Mouse (Mus musculus): ENCODE results near the gene Rgs5. TPM values are rescaled to one million over a fixed set of nuclear protein-coding genes. Genes with fewer than 3 reads are reported as not detected.

Rgs5 gene
- polyA plus RNA-seq, 2 experiments: 6.5 to 10.3 TPM

GRCm38 (mm10) chr1:169676751-169677150, 21.4 kb downstream of the Rgs5 start:
- Histone ChIP-seq H3K4me1 (ENCODE audit: control insufficient read depth, insufficient read depth, low read length) (no peaks in the 10 kb centered on the region), H3K27me3 (ENCODE audit: control insufficient read depth, insufficient read depth, low read length) (no peaks in the 10 kb centered on the region), H3K9me3 (ENCODE audit: control insufficient read depth, low read length) (no peaks in the 10 kb centered on the region), H3K4me2 (replicated peaks; ENCODE audit: low read depth, low read length, severe bottlenecking) (no peak overlapping the region), H3K36me3 (ENCODE audit: control insufficient read depth, insufficient read depth, low read length) (no peaks in the 10 kb centered on the region), H3K4me3 (replicated peaks; ENCODE audit: low read length) (no peak overlapping the region), H3K9ac (ENCODE audit: low read depth, low read length, severe bottlenecking) (no peak overlapping the region), H3K27ac (replicated peaks; ENCODE audit: low read depth, low read length) (no peak overlapping the region)
- DNase-seq (ENCODE audit: low spot score): peak; percentile 21
- TF ChIP-seq POLR2A (IDR thresholded peaks at IDR 0.05; ENCODE audit: borderline replicate concordance, extremely low read depth, insufficient read depth, insufficient read length): no peak
- peak; percentile 60; the same call in 1 of the 2 replicates for ATAC-seq (ENCODE audit: low FRiP score, low read depth)
- 79% methylated on average over 1 of the region's 1 CpGs for WGBS

DNA sequence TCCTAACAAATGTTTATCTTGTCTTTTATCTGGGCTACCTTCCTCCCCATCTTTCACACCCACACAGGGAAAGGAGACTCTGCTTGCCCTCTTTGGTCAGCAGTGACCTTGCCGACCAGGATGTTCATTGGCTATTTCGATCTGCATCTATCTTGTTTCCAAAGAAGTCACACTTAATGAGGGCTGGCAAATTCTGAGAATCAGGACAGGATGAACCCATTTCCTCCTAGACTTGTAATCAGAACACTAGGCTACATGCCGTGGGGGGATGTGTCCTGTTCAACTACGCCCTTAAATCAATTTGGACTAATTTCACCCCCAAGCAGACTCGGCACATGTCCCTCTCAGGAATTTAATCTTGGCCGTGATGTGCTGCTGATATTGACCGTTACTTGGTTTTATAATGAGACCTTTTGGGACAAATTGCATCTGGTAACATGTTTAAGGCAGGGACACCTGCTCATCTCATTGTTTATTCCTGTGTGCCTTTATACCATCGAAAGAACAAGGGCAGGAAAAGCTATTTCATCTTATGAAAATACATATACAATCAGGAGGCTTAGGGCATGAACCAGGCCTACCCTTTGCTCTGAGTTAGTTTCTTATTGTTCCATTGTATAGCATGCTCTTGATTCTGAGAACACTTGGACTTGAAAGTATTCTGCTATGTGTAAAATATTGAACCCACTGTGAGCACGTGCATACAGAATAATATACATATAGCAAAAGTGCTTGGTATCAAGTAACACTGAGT, 25.3 kb downstream of the Rgs5 start:
- Histone ChIP-seq H3K4me1 (ENCODE audit: control insufficient read depth, insufficient read depth, low read length) (no peaks in the 10 kb centered on the region), H3K9me3 (ENCODE audit: control insufficient read depth, low read length) (no peaks in the 10 kb centered on the region), H3K27me3 (ENCODE audit: control insufficient read depth, insufficient read depth, low read length) (no peaks in the 10 kb centered on the region), H3K9ac (ENCODE audit: low read depth, low read length, severe bottlenecking) (no peak overlapping the region), H3K4me3 (replicated peaks; ENCODE audit: low read length) (no peak overlapping the region), H3K36me3 (ENCODE audit: control insufficient read depth, insufficient read depth, low read length) (no peaks in the 10 kb centered on the region), H3K4me2 (replicated peaks; ENCODE audit: low read depth, low read length, severe bottlenecking) (no peak overlapping the region), H3K27ac (replicated peaks; ENCODE audit: low read depth, low read length) (no peak overlapping the region)
- no peak for ATAC-seq (ENCODE audit: low FRiP score, low read depth)
- 83% methylated on average over 9 of the region's 9 CpGs for WGBS
- no peak for TF ChIP-seq POLR2A (IDR thresholded peaks at IDR 0.05; ENCODE audit: borderline replicate concordance, extremely low read depth, insufficient read depth, insufficient read length)
- no peak for DNase-seq (ENCODE audit: low spot score)

GRCm38 (mm10) chr1:169682775-169683497, 27.6 kb downstream of the Rgs5 start:
- no peak for TF ChIP-seq POLR2A (IDR thresholded peaks at IDR 0.05; ENCODE audit: borderline replicate concordance, extremely low read depth, insufficient read depth, insufficient read length)
- no peak for ATAC-seq (ENCODE audit: low FRiP score, low read depth)
- no peak overlapping the region for H3K4me2 ChIP-seq (replicated peaks; ENCODE audit: low read depth, low read length, severe bottlenecking)
- WGBS: 88% methylated on average over 7 of the region's 7 CpGs
- no peak for DNase-seq (ENCODE audit: low spot score)
- no peak overlapping the region for H3K9ac ChIP-seq (ENCODE audit: low read depth, low read length, severe bottlenecking)
- no peaks in the 10 kb centered on the region for H3K4me1 ChIP-seq (ENCODE audit: control insufficient read depth, insufficient read depth, low read length)
- no peak overlapping the region for H3K27ac ChIP-seq (replicated peaks; ENCODE audit: low read depth, low read length)
- H3K36me3 ChIP-seq (ENCODE audit: control insufficient read depth, insufficient read depth, low read length): no peaks in the 10 kb centered on the region
- no peaks in the 10 kb centered on the region for H3K9me3 ChIP-seq (ENCODE audit: control insufficient read depth, low read length)
- no peak overlapping the region for H3K4me3 ChIP-seq (replicated peaks; ENCODE audit: low read length)
- no peaks in the 10 kb centered on the region for H3K27me3 ChIP-seq (ENCODE audit: control insufficient read depth, insufficient read depth, low read length)

- Histone ChIP-seq H3K36me3 (ENCODE audit: control insufficient read depth, insufficient read depth, low read length) (no peaks in the 10 kb centered on the region), H3K27me3 (ENCODE audit: control insufficient read depth, insufficient read depth, low read length) (no peaks in the 10 kb centered on the region), H3K4me2 (replicated peaks; ENCODE audit: low read depth, low read length, severe bottlenecking) (no peak overlapping the region), H3K4me3 (replicated peaks; ENCODE audit: low read length) (no peak overlapping the region), H3K9ac (ENCODE audit: low read depth, low read length, severe bottlenecking) (no peak overlapping the region), H3K9me3 (ENCODE audit: control insufficient read depth, low read length) (no peaks in the 10 kb centered on the region), H3K4me1 (ENCODE audit: control insufficient read depth, insufficient read depth, low read length) (no peaks in the 10 kb centered on the region), H3K27ac (replicated peaks; ENCODE audit: low read depth, low read length) (no peak overlapping the region)
- no peak for TF ChIP-seq POLR2A (IDR thresholded peaks at IDR 0.05; ENCODE audit: borderline replicate concordance, extremely low read depth, insufficient read depth, insufficient read length)
- DNase-seq (ENCODE audit: low spot score): no peak
- 54% methylated on average over 5 of the region's 5 CpGs for WGBS
- ATAC-seq (ENCODE audit: low FRiP score, low read depth): no peak
Measured at GRCm38 (mm10) chr1:169685257-169685656, 30.0 kb downstream of the Rgs5 start.

DNA sequence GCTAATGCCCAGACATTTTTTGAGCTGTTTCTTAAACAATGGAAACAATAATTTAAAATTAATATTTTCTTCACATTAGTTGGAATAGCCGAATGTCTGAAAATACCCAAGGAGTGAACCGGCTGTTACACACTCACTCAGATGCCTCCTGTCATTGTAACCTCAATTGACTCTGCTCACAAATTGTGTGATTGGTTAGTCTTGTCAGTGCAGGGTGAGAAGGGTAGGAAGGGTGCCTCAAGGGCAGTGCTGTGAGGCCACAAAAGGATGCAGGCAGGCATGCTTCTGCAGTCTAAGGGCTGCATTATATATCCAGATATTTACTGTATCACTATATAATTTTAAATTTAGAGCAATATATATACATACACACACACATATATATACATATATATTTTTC, 37.7 kb downstream of the Rgs5 start:
- ATAC-seq (ENCODE audit: low FRiP score, low read depth) (no peak), DNase-seq (ENCODE audit: low spot score) (no peak)
- no peaks in the 10 kb centered on the region for H3K4me1 ChIP-seq (ENCODE audit: control insufficient read depth, insufficient read depth, low read length)
- H3K4me3 ChIP-seq (replicated peaks; ENCODE audit: low read length): no peak overlapping the region
- H3K9ac ChIP-seq (ENCODE audit: low read depth, low read length, severe bottlenecking): no peak overlapping the region
- no peaks in the 10 kb centered on the region for H3K36me3 ChIP-seq (ENCODE audit: control insufficient read depth, insufficient read depth, low read length)
- H3K9me3 ChIP-seq (ENCODE audit: control insufficient read depth, low read length): no peaks in the 10 kb centered on the region
- H3K27me3 ChIP-seq (ENCODE audit: control insufficient read depth, insufficient read depth, low read length): no peaks in the 10 kb centered on the region
- H3K4me2 ChIP-seq (replicated peaks; ENCODE audit: low read depth, low read length, severe bottlenecking): no peak overlapping the region
- H3K27ac ChIP-seq (replicated peaks; ENCODE audit: low read depth, low read length): no peak overlapping the region
- 89% methylated on average over 2 of the region's 2 CpGs for WGBS
- no peak for TF ChIP-seq POLR2A (IDR thresholded peaks at IDR 0.05; ENCODE audit: borderline replicate concordance, extremely low read depth, insufficient read depth, insufficient read length)
